Mouse (Mus musculus) liver, adult 2 months (tissue): ENCODE results near the gene Prune1.

Experiments
- CTCF ChIP-seq: fragments of 200-500 bp; IDR thresholded peaks from 2 replicates; pipeline ENCODE4 v1.5.1; 2011; ENCODE audit warnings: low read depth, low read length, control low read depth
- POLR2A ChIP-seq: fragments of 200-500 bp; IDR thresholded peaks from 2 replicates; pipeline ENCODE4 v1.6.1; 2011; ENCODE audit warnings: low read length, control low read depth; ENCODE audit not compliant: insufficient read depth; ENCODE audit errors: extremely low read depth

DNA sequence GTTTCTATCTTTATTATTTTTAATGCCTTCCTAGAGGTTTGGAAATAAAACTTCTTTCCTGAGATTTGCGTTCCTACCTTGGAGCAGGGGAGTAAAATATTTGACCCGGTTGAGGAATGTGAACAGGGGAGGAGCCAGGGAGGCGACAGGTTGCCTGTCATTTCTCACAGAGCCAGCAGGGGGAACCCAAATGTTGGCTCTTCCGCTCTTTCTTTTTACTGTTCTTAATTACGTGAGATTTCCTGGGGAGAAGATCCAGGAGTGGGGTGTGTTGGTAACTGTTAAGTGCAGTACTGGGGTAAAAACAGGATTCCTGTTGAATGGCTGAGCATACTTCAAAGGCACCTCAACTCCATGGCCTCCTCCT lies 14.2 kb upstream of the Prune1 start:
- TF ChIP-seq CTCF, result peak; percentile 72
- TF ChIP-seq POLR2A, result no peak
